Mouse (Mus musculus) activated CD4-positive, CD25-positive, alpha-beta regulatory T cell, adult 4 months (primary cell): ENCODE measurements around the gene Rbsn. TPM values are rescaled to one million over a fixed set of nuclear protein-coding genes. Genes with fewer than 3 reads are reported as not detected.

ENCODE experiments used
- ATAC-seq: one replicate; pipeline ENCODE4 v1.8.0; 2017
- polyA plus RNA-seq, 2 experiments: library from polyadenylated mRNA; unstranded; fragments of 100-300 nt; shearing (Covaris generic); gene quantifications; one replicate each; pipeline ENCODE4 v1.2.1; 2017

Gene Rbsn
- polyA plus RNA-seq, 2 experiments from 2014 or later: 9.2 to 10.0 TPM

DNA sequence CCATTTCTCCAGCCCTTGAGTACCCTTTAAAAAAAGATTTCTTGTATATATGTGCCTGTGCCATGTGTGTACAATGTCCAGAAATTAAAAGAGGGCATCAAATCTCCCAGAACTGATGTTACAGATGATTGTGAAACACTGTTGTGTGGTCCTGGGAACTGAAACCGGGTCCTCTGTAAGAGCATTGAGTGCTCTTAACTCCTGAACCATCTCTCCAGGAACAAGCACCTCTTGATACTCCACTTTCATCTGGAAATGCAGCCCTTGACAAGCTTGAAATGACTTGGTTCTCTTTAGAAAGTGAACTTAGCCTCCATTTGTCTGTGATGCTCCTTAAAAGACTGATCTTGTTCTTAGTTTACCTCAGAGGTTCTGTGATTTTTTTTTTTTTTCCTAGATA, 52.0 kb downstream of the Rbsn start:
- no peak for ATAC-seq

DNA sequence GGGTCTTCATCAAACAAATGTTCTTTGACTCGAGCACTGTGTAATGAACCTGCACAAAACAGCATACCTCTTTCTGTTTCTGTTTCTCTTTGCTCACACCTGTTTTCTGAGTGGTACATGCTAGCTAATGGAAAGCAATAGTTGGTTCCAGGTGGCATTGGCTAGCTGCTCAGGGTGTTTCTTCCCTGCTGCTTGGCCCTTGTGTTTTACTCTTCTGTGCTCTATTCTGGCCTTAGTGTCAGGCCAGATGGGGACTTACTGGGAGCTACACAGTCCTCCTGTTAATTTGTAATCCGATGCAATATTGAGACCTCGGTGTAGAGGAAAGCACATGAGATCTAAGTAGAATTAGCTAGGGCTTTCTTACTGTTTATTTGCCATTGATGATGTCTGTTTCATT, 55.9 kb downstream of the Rbsn start:
- ATAC-seq: no peak

DNA sequence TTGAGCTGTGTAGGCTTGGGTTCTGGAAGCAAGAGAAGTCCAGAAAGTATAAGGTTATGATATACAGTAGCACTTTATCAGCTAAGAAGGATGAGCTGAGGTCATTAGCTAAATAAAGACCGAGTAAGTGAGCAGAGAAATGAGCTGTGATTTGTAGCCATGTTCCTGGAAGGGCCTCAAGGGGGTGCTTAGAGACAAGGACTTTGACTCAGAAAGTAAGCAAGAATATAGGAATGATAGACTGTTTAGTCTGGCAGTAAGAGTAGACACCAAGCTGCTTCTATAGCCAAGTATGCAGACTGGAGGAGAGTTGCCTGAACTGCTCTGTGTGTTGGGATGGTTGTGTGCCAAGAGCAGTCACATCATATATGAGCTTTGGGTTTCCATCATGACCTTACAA, 61.0 kb downstream of the Rbsn start:
- no peak for ATAC-seq

DNA sequence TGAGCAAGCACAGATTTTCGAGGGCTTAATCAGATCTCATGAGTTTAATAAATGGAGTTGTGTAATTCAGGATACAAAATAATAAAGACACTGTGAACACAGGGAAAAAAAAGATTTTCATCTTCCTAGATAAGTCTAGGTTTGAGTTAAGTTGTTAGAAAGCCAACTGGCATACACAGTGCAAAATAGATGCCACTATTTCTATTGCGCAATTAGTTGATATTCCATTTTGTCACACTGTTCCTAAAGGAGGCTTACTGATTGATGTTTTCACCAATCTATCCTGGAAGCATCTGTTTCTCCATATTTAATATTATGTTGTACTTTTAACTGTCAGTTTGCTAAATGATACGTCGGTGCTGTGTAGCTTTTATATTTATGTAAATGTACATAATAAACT, 68.8 kb downstream of the Rbsn start:
- no peak for ATAC-seq

Other genes starting within 250 kb of the Rbsn start
- gene Fgd5, start 236.0 kb downstream of the Rbsn start, polyA plus RNA-seq: under 1 TPM in 1 of 2 experiments, not detected in 1; 0.42 TPM
- gene Nr2c2, start 123.5 kb downstream of the Rbsn start, polyA plus RNA-seq: 10 to 100 TPM; 66.0 to 72.5 TPM
- 10 to 100 TPM; 55.9 to 56.5 TPM for gene Mrps25, start 30.9 kb downstream of the Rbsn start, polyA plus RNA-seq
- gene Trh, start 29.7 kb upstream of the Rbsn start, polyA plus RNA-seq: not detected